Mouse (Mus musculus) hindbrain, embryonic 14.5 days (tissue): ENCODE measurements at regions not wholly inside any gene's neighbourhood (a gene's known extent, or its start where the extent isn't known, plus 50 kb on each side); places are given as distances from the start of the nearest gene placed in this dataset.
"Not testable (repeated sequence)": the region's sequence is repeated elsewhere in the genome, so short reads cannot be mapped to it uniquely, and the experiment has no call there.

ENCODE experiments used
- ATAC-seq: fragments of 200-750 bp; cut with Nextera tagmentation; 2 replicates; pipeline ENCODE4 v1.8.0; 2017; ENCODE audit warnings: moderate number of reproducible peaks, mild to moderate bottlenecking, moderate TSS enrichment, moderate library complexity; ENCODE audit not compliant: low FRiP score
- DNase-seq: peaks from one replicate; pipeline ENCODE4 v3.0.0-alpha.2; 2015; ENCODE audit warnings: low spot score
- H3K27ac ChIP-seq: fragments of 300-500 bp; sonication (generic); 2 replicates; pipeline ENCODE4 v1.5.1; 2014; ENCODE audit warnings: mild to moderate bottlenecking, moderate library complexity
- H3K27me3 ChIP-seq: fragments of 300-500 bp; sonication (generic); 2 replicates; pipeline ENCODE4 v1.6.1; 2014; ENCODE audit warnings: mild to moderate bottlenecking, low read length, mixed read lengths; ENCODE audit not compliant: control insufficient read depth, insufficient read depth
- H3K36me3 ChIP-seq: fragments of 300-500 bp; sonication (generic); replicated peaks from 2 replicates; pipeline ENCODE4 v1.6.1; 2014; ENCODE audit not compliant: control insufficient read depth, insufficient read depth
- H3K4me1 ChIP-seq: fragments of 300-500 bp; sonication (generic); replicated peaks from 2 replicates; pipeline ENCODE4 v1.6.1; 2014; ENCODE audit warnings: antibody characterized with exemption, low read length, mixed read lengths; ENCODE audit not compliant: control insufficient read depth, insufficient read depth
- H3K4me2 ChIP-seq: fragments of 300-500 bp; sonication (generic); replicated peaks from 2 replicates; pipeline ENCODE4 v1.6.1; 2014; ENCODE audit warnings: mild to moderate bottlenecking, moderate library complexity
- H3K4me3 ChIP-seq: fragments of 300-500 bp; sonication (generic); replicated peaks from 2 replicates; pipeline ENCODE4 v1.5.1; 2014; ENCODE audit warnings: mild to moderate bottlenecking, low read length
- H3K9ac ChIP-seq: fragments of 300-500 bp; sonication (generic); 2 replicates; pipeline ENCODE4 v1.6.1; 2014
- H3K9me3 ChIP-seq: fragments of 300-500 bp; sonication (generic); 2 replicates; pipeline ENCODE4 v1.6.1; 2016; ENCODE audit warnings: low read length; ENCODE audit not compliant: control insufficient read depth
- WGBS: fragments of 180-500 bp; shearing (Covaris S2); extraction: QIAGEN DNeasy Blood & Tissue Kit; methylation state at CpG from one replicate; pipeline ENCODE4 v1.1.7; 2014; 5-methylcytosine and 5-hydroxymethylcytosine counted together

DNA sequence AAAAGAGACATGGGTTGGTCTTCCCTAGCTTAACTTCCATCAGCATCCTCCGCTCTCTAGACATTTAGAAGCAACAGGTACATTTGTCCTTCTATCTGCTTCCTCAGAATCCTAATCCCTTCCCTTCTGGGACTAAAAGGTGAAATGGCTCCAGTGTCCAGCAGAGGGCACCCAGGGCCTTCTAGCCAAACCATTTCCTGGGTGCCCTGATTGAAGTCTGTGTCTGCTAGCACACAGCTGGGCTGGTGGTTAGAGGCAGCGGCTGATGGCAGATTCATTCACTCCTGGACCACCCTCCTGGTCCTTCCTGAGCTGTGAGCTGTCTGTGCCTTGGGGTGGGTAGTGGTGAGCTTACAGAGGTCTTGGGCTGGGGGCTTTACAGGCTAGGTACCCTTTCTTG lies 76.5 kb upstream of the Col13a1 start:
- Histone ChIP-seq H3K36me3 (no peaks in the 10 kb centered on the region), H3K9ac (no peak overlapping the region), H3K4me3 (no peak overlapping the region), H3K4me2 (no peak overlapping the region), H3K27ac (no peak overlapping the region), H3K9me3 (no peaks in the 10 kb centered on the region), H3K27me3 (no peaks in the 10 kb centered on the region), H3K4me1 (peaks cover 5% of the 10 kb centered on the region; the same call in 1 of the 2 replicates)
- peak; percentile 79 for DNase-seq
- 50% methylated on average over 2 of the region's 2 CpGs for WGBS
- ATAC-seq: no peak

DNA sequence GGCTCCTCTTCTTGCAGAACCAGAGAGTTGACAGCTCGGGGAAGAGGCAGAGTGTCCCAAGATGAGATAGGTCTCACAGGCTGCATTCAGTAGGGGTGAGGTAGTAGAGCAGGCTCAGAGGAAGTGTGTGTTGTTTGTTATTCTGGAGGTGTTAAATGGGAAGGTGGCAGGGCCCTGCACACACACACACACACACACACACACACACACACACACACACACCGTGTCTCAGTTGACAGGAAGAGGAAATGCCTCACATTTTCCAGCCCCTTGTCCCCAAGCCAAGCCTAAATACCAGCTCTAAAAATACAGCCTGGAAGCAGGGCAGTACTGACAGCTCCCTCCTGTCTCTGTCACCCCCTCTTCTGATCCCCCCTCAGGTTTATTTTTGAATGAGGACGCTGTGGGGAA lies 70.9 kb upstream of the Col13a1 start:
- WGBS: 46% methylated on average over 3 of the region's 3 CpGs
- DNase-seq: no peak
- no peaks in the 10 kb centered on the region for H3K9me3 ChIP-seq
- H3K4me3 ChIP-seq: no peak overlapping the region
- no peak overlapping the region for H3K9ac ChIP-seq
- ATAC-seq: no peak
- no peaks in the 10 kb centered on the region for H3K27me3 ChIP-seq
- H3K36me3 ChIP-seq: no peaks in the 10 kb centered on the region
- no peaks in the 10 kb centered on the region for H3K4me1 ChIP-seq
- no peak overlapping the region for H3K4me2 ChIP-seq
- H3K27ac ChIP-seq: no peak overlapping the region

DNA sequence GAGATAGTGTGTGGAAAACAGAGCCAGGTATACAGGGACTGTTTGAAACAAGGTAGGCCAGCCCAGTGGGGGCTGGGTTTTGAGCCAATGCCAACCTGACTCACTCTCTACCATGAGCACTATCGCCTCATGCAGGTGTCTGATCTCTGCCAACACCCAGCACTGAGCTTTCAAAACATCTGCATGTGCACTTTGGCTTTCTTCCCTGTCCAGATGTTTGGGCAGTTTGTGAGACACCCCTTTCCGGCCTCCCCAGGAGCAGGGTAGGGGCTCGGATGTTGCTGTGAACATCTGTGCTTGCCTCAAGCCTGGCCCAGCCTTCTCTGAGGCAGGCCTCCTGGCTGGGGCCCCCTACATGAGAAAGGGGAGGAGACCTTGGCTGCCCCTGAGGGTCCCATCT lies 65.5 kb upstream of the Col13a1 start:
- Histone ChIP-seq H3K27ac (no peak overlapping the region), H3K27me3 (no peaks in the 10 kb centered on the region), H3K9me3 (peaks cover 9% of the 10 kb centered on the region), H3K9ac (no peak overlapping the region), H3K4me1 (no peaks in the 10 kb centered on the region), H3K4me2 (no peak overlapping the region), H3K4me3 (no peak overlapping the region), H3K36me3 (no peaks in the 10 kb centered on the region)
- 76% methylated on average over 3 of the region's 3 CpGs for WGBS
- ATAC-seq: no peak
- no peak for DNase-seq

DNA sequence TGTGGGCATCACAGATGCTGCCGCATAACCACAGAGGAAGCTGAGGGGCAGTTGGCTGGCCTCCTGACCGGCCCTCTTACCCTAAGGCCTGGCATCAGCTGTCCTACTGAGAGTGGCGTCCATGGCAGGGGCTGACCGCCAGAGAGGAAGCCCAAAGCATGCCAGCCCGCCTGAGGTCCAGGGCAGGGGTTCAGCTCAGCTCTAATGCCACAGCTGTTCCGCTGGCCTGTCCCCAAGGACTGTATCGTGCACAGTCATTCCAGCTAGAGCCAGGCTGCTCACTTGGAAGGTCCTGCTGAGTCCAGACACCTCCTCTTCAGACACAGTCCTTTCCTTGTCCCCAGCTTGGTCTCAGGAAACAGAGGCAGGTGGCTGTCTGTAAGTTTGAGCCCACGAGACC lies 61.0 kb upstream of the Col13a1 start:
- 94% methylated on average over 8 of the region's 8 CpGs for WGBS
- Histone ChIP-seq H3K4me1 (no peaks in the 10 kb centered on the region), H3K36me3 (no peaks in the 10 kb centered on the region)

DNA sequence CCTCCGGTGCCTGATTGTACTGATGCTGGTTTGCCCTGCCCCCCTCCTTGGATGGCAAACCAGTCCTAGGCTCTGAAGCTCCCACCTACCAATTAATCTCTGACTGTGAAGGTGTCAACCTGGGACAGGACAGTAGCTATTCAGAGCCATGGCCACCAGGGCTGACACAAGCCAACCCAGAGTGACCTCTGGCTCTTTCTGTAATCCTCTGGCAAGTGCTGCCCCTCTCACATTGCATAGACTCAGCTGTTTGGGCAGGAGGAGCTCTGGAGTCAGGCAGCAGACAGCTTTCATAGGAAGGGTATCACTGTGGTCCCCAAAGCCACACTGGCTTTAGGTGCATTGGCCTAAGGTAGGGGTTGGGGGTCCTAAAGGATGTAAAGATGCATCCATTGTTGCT lies 59.7 kb upstream of the Col13a1 start:
- Histone ChIP-seq H3K9me3 (peaks cover 9% of the 10 kb centered on the region), H3K4me2 (no peak overlapping the region), H3K27ac (no peak overlapping the region), H3K36me3 (no peaks in the 10 kb centered on the region), H3K4me3 (no peak overlapping the region), H3K4me1 (no peaks in the 10 kb centered on the region), H3K27me3 (no peaks in the 10 kb centered on the region), H3K9ac (no peak overlapping the region)
- DNase-seq (no peak), ATAC-seq (no peak)
- 91% methylated on average over 1 of the region's 1 CpGs for WGBS

More for the DNA sequence above, 61.0 kb upstream of the Col13a1 start:
- no peak overlapping the region for H3K4me2 ChIP-seq
- H3K4me3 ChIP-seq: no peak overlapping the region
- no peak overlapping the region for H3K9ac ChIP-seq
- no peaks in the 10 kb centered on the region for H3K27me3 ChIP-seq
- ATAC-seq (no peak), DNase-seq (no peak)
- H3K9me3 ChIP-seq: peaks cover 9% of the 10 kb centered on the region
- H3K27ac ChIP-seq: no peak overlapping the region

DNA sequence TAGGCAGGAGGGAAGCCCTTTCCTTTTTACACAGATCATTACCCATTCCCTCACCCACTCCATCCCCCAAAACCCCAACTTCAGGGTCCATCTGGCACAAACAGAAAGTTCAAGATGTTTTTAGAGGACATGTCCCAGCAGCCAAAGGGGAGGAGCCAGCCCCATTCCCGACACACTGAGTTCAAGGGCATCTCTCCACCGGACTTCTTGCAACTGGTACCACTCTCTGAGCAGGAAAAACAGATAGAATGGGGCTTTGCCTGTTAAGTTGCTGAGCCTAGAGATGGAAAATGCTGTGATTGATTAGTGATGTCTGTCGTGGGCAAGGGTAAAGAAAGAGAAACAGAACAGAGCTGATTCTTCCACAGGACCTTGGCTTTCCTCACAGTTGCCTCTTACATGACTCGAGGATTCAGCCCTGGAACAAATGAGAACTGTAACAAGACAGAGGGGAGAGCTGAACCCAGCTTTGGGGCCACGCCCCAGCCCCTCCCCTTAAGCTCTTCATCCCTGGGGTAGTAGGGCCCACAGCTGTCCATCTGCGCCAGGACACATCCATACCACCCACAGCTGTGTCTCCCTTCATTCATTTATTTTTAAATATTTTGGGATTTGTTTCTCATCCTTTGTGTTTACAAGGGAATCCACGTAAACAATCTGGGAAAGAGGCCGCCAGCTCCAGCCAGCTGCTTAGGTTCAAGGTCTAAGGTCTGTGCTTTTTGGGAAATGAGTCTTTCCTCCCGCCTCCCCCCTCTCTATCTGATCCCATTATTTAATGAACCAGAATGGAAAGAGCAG lies 58.7 kb upstream of the Col13a1 start:
- H3K4me1 ChIP-seq: no peaks in the 10 kb centered on the region
- H3K27me3 ChIP-seq: no peaks in the 10 kb centered on the region
- no peak overlapping the region for H3K9ac ChIP-seq
- H3K9me3 ChIP-seq: peaks cover 9% of the 10 kb centered on the region
- ATAC-seq (no peak), DNase-seq (no peak)
- H3K4me3 ChIP-seq: no peak overlapping the region
- no peak overlapping the region for H3K4me2 ChIP-seq
- no peak overlapping the region for H3K27ac ChIP-seq
- H3K36me3 ChIP-seq: no peaks in the 10 kb centered on the region
- 79% methylated on average over 9 of the region's 9 CpGs for WGBS

DNA sequence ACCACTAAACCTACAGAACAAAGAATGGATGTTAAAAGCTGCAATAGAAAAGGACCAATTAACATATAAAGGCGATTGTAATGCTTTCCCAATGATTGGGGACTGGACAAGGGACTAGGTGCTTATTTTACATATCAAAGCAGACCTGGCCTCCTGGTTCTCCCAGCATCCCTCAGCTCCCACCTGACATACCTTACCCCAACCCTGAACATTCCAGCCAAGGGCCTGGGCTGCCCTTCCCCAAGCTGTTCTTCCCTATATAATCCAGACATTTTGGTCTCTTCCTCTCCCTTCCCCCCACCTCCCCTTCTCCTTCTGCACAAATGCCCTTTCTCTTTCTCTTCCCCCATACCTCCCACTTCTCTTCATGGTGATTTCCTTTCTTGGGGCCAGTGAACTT lies 57.9 kb upstream of the Col13a1 start:
- Histone ChIP-seq H3K4me1 (no peaks in the 10 kb centered on the region), H3K9ac (no peak overlapping the region), H3K36me3 (no peaks in the 10 kb centered on the region), H3K4me2 (no peak overlapping the region), H3K9me3 (peaks cover 9% of the 10 kb centered on the region), H3K27me3 (no peaks in the 10 kb centered on the region), H3K4me3 (no peak overlapping the region), H3K27ac (no peak overlapping the region)
- DNase-seq: no peak
- WGBS: 64% methylated on average over 1 of the region's 1 CpGs
- no peak for ATAC-seq

DNA sequence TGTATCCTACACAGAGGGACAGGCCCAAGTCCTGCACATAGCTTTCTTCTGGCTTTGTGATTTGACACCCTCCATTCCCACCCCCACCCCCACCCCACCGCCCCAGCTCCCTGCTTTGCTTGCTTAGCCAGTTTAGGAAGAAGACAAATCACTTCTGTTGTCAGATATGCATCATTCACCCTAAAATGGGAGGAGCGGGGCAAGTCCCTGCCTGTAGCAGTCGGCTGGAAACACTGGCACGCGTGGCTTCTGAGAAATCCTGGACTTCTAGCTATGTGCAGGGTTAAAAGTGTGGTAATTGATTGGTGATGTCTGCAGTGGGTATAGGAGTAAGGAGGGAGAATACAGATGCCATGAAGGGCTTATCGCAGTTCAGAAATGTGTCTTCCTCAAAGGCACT lies 55.4 kb upstream of the Col13a1 start:
- 77% methylated on average over 6 of the region's 6 CpGs for WGBS
- DNase-seq: no peak
- H3K27me3 ChIP-seq: no peaks in the 10 kb centered on the region
- H3K4me3 ChIP-seq: no peak overlapping the region
- no peaks in the 10 kb centered on the region for H3K36me3 ChIP-seq
- no peak overlapping the region for H3K27ac ChIP-seq
- ATAC-seq: no peak
- no peak overlapping the region for H3K4me2 ChIP-seq
- H3K4me1 ChIP-seq: no peaks in the 10 kb centered on the region
- H3K9me3 ChIP-seq: no peaks in the 10 kb centered on the region
- H3K9ac ChIP-seq: no peak overlapping the region

DNA sequence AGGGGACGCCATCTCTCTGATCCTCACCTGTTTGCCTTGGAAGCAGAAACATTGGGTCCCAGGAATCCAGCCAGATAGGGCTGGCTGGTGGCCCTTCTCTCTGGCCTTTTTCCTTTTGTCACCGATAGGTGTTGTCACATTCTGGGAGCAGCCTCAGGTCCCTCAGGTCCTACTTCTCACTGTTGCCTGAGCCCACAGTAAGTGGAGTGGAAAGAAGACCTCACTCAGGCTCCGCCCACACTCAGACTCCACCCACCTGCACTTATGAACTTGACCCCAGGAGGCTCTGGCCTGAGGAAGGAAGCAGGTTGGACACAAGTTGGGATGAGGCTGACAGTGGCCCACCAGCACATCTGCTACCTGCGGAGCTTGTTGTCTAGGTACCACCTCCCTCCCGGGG lies 54.8 kb upstream of the Col13a1 start:
- Histone ChIP-seq H3K27ac (no peak overlapping the region), H3K9me3 (no peaks in the 10 kb centered on the region), H3K27me3 (no peaks in the 10 kb centered on the region), H3K4me1 (no peaks in the 10 kb centered on the region), H3K36me3 (no peaks in the 10 kb centered on the region), H3K9ac (no peak overlapping the region), H3K4me2 (no peak overlapping the region), H3K4me3 (no peak overlapping the region)
- DNase-seq: no peak
- ATAC-seq: no peak
- 82% methylated on average over 5 of the region's 5 CpGs for WGBS

DNA sequence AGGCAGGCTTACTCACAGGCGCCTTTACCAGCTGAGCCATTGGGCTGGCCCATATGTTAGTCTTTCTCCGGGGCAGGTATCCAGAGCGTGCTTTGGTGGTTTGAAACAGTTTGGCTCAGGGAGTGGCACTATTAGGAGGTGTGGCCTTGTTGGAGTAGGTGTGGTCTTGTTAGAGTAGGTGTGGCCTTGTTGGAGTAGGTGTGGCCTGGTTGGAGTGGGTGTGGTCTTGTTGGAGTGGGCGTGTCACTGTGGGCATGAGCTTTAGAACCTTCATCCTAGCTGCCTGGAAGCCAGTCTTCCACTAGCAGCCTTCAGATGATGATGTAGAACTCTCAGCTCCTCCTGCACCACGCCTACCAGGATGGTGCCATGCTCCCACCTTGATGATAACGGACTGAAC lies 53.1 kb upstream of the Col13a1 start:
- DNase-seq, H3K36me3 ChIP-seq: not testable (repeated sequence)

More for the DNA sequence above, 53.1 kb upstream of the Col13a1 start:
- not testable (repeated sequence) for H3K27me3 ChIP-seq, H3K4me1 ChIP-seq, H3K4me3 ChIP-seq, H3K4me2 ChIP-seq, H3K9ac ChIP-seq, H3K9me3 ChIP-seq, H3K27ac ChIP-seq, ATAC-seq
- WGBS: 91% methylated on average over 6 of the region's 6 CpGs
